Mouse (Mus musculus): Measurements from ENCODE around the gene Sh3gl1. TPM values are rescaled to one million over a fixed set of nuclear protein-coding genes. Genes with fewer than 3 reads are reported as not detected.
"Not testable (repeated sequence)": the region's sequence is repeated elsewhere in the genome, so short reads cannot be mapped to it uniquely, and the experiment has no call there.

Sh3gl1 gene
- polyA plus RNA-seq (2015; fragmentation: Nextera tagmentation; extraction: Ambion mirVana): 194 and 201 TPM in 2 replicates

GRCm38 (mm10) chr17:56036176-56036900, at the start of gene Sh3gl1:
Gene Sh3gl1 (minus strand): TSS chr17:56036635.
- peak within 1 kb of the TSS; percentile 89 for H3K4me3 ChIP-seq (replicated peaks)
- peak within 1 kb of the TSS; percentile 94 for H3K27ac ChIP-seq (replicated peaks)
- H3K27me3 ChIP-seq: no peaks in the 10 kb centered on the region
- H3K36me3 ChIP-seq: peaks cover 24% of the 10 kb centered on the region
- WGBS: under 1% methylated on average over 72 of the region's 74 CpGs
- peak within 1 kb of the TSS; percentile 86 for H3K9ac ChIP-seq
- peak; percentile 89 for ATAC-seq (ENCODE audit: insufficient number of reproducible peaks, low FRiP score, low TSS enrichment, low read depth)
- peak within 1 kb of the TSS; percentile 47 for H3K4me2 ChIP-seq (replicated peaks)
- peaks cover 51% of the 10 kb centered on the region for H3K4me1 ChIP-seq
- no peaks in the 10 kb centered on the region for H3K9me3 ChIP-seq (replicated peaks)

GRCm38 (mm10) chr17:56080781-56081585, 44.5 kb upstream of the Sh3gl1 start:
- ATAC-seq (ENCODE audit: insufficient number of reproducible peaks, low FRiP score, low TSS enrichment, low read depth): peak; percentile 32

GRCm38 (mm10) chr17:56079921-56080320, 43.5 kb upstream of the Sh3gl1 start:
- no peak for ATAC-seq (ENCODE audit: insufficient number of reproducible peaks, low FRiP score, low TSS enrichment, low read depth)
- Histone ChIP-seq H3K27me3 (no peaks in the 10 kb centered on the region), H3K9ac (peak overlapping the region; percentile 83), H3K4me1 (peaks cover 35% of the 10 kb centered on the region), H3K27ac (replicated peaks) (peak overlapping the region; percentile 63), H3K4me2 (replicated peaks) (peak overlapping the region; percentile 92), H3K36me3 (peaks cover 22% of the 10 kb centered on the region), H3K4me3 (replicated peaks) (peak overlapping the region; percentile 92), H3K9me3 (replicated peaks) (no peaks in the 10 kb centered on the region)
- under 1% methylated on average over 11 of the region's 11 CpGs for WGBS

More at GRCm38 (mm10) chr17:56080781-56081585, 44.5 kb upstream of the Sh3gl1 start:
- Histone ChIP-seq H3K9ac (peak overlapping the region; percentile 83), H3K36me3 (peaks cover 23% of the 10 kb centered on the region), H3K27me3 (no peaks in the 10 kb centered on the region), H3K4me3 (replicated peaks) (peak overlapping the region; percentile 92), H3K4me1 (peaks cover 27% of the 10 kb centered on the region), H3K9me3 (replicated peaks) (no peaks in the 10 kb centered on the region), H3K27ac (replicated peaks) (0 out of 2 replicates have a peak overlapping the region, but pooled peaks have one; percentile 28), H3K4me2 (replicated peaks) (peak overlapping the region; percentile 92)
- WGBS: 7% methylated on average over 8 of the region's 8 CpGs

DNA sequence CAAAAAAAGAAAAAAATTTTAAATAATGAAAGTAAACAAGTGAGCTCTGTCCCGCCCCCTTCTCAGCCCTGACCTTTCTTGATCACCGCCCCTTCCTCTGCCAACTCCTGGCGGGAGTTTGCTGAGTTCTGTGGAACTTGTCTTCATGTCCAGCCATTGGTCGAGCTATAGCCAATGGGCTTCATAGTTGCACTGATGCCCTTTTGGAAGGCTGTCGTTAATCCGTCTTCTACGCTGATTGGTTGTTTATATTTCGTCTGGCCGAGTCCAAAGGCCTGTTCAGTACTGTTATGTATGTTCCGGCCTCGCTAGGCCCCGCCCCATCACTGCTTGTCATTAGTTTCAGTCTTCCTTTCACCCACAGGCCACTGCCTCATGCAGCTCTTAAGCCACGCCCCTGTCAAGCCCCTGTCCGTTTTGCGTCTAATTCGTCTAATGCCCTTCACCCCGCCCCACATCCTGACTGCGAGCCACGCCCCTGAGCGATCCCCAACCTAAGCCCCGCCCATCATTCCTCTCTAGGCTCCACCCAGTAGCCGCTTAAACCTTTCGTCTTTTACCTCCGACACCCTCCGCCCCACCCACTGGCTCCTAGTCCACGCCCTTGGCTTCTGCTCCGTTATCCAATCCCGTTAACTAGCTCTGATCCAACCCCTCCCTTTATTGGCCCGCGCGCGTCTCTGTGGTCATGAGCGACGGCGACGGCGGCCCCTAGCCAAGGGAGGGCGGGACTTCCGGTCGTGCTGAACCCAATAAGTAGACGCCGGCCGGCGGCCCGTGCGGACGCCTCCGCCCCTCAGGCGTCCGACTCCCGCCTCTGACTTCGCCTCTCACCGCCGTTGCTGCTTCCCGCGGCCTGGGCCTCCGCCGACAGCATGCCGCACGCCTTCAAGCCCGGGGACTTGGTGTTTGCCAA, 42.7 kb upstream of the Sh3gl1 start, which contains the start of gene Hdgfl2:
TSS of gene Hdgfl2 (plus strand) at position 755 of the 916 bp plus-strand sequence.
- peak within 1 kb of the TSS; percentile 63 for H3K27ac ChIP-seq (replicated peaks)
- H3K4me2 ChIP-seq (replicated peaks): peak within 1 kb of the TSS; percentile 92
- H3K9me3 ChIP-seq (replicated peaks): no peaks in the 10 kb centered on the region
- ATAC-seq (ENCODE audit: insufficient number of reproducible peaks, low FRiP score, low TSS enrichment, low read depth): peak; percentile 93
- no peaks in the 10 kb centered on the region for H3K27me3 ChIP-seq
- under 1% methylated on average over 61 of the region's 61 CpGs for WGBS
- H3K9ac ChIP-seq: peak within 1 kb of the TSS; percentile 83
- H3K4me3 ChIP-seq (replicated peaks): peak within 1 kb of the TSS; percentile 92
- H3K36me3 ChIP-seq: peaks cover 18% of the 10 kb centered on the region
- H3K4me1 ChIP-seq: peaks cover 38% of the 10 kb centered on the region

DNA sequence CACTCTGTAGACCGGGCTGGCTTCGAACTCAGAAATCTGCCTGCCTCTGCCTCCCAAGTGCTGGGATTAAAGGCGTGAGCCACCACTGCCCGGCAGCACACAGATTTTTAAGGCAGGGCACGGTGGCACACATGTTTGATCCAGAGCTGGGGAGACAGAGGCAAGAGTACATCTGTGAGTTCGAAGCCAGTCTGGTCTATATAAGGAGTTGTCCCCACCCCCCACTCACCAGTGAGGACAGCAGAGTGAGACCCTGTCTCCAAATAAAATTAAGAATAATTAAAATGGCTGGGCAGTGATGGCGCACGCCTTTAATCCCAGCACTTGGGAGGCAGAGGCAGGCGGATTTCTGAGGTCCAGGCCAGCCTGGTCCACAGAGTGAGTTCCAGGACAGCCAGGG, 41.9 kb upstream of the Sh3gl1 start:
- peaks cover 13% of the 10 kb centered on the region for H3K36me3 ChIP-seq
- H3K27ac ChIP-seq (replicated peaks): 0 out of 2 replicates have a peak overlapping the region, but pooled peaks have one; percentile 30
- WGBS: 67% methylated on average over 9 of the region's 9 CpGs
- H3K9ac ChIP-seq; H3K9me3 ChIP-seq (replicated peaks); H3K27me3 ChIP-seq; ATAC-seq (ENCODE audit: insufficient number of reproducible peaks, low FRiP score, low TSS enrichment, low read depth): not testable (repeated sequence)
- H3K4me3 ChIP-seq (replicated peaks): peak overlapping the region; percentile 92
- peak overlapping the region; percentile 92 for H3K4me2 ChIP-seq (replicated peaks)
- H3K4me1 ChIP-seq: peaks cover 46% of the 10 kb centered on the region

DNA sequence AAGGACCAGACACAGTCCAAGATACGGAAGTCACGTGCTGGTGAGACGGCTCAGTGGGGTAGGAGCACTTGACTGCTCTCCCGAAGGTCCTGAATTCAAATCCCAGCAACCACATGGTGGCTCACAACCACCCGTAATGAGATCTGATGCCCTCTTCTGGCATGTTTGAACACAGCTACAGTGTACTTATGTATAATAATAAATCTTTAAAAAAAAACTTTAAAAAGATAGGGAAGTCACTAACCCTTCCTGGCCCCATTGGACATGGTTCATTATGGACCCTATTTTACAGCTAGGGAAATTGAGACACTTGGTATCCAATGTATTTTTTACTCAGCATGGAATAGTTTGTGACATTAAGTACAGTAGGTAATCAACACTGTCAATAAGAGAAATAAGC, 41.1 kb upstream of the Sh3gl1 start:
- Histone ChIP-seq H3K36me3 (peaks cover 10% of the 10 kb centered on the region), H3K4me1 (peaks cover 54% of the 10 kb centered on the region), H3K4me3 (replicated peaks) (no peak overlapping the region), H3K27ac (replicated peaks) (no peak overlapping the region), H3K9me3 (replicated peaks) (no peaks in the 10 kb centered on the region), H3K9ac (no peak overlapping the region), H3K27me3 (no peaks in the 10 kb centered on the region), H3K4me2 (replicated peaks) (no peak overlapping the region)
- WGBS: 92% methylated on average over 5 of the region's 5 CpGs
- ATAC-seq (ENCODE audit: insufficient number of reproducible peaks, low FRiP score, low TSS enrichment, low read depth): no peak

DNA sequence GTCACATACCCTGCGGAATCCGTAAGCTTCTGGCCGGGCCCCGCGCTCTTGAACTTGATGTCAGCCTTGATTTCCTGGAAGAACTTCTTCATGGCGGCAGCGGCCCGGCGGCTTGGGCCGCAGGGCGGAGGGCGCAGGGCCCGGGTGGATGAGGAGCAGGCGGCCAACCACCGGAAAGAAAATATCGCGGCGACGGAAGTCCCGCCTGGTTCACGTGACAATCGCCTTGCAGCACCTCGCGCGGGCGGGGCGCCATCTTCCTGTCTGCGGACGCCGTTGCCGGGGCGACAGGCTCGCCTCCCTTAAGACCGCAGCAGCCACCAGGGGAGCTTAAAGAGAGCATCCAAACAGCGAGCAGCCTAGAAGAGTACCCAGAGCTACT, 38.4 kb upstream of the Sh3gl1 start, which contains the start of gene Ubxn6:
TSS of gene Ubxn6 (minus strand) at position 202 of the 382 bp plus-strand sequence.
- peak within 1 kb of the TSS; percentile 75 for H3K9ac ChIP-seq
- H3K4me2 ChIP-seq (replicated peaks): peak within 1 kb of the TSS; percentile 68
- H3K27me3 ChIP-seq: no peaks in the 10 kb centered on the region
- H3K36me3 ChIP-seq: peaks cover 31% of the 10 kb centered on the region
- ATAC-seq (ENCODE audit: insufficient number of reproducible peaks, low FRiP score, low TSS enrichment, low read depth): peak; percentile 49
- no peaks in the 10 kb centered on the region for H3K9me3 ChIP-seq (replicated peaks)
- H3K4me3 ChIP-seq (replicated peaks): peak within 1 kb of the TSS; percentile 82
- WGBS: under 1% methylated on average over 35 of the region's 35 CpGs
- H3K4me1 ChIP-seq: peaks cover 28% of the 10 kb centered on the region
- peak within 1 kb of the TSS; percentile 97 for H3K27ac ChIP-seq (replicated peaks)

DNA sequence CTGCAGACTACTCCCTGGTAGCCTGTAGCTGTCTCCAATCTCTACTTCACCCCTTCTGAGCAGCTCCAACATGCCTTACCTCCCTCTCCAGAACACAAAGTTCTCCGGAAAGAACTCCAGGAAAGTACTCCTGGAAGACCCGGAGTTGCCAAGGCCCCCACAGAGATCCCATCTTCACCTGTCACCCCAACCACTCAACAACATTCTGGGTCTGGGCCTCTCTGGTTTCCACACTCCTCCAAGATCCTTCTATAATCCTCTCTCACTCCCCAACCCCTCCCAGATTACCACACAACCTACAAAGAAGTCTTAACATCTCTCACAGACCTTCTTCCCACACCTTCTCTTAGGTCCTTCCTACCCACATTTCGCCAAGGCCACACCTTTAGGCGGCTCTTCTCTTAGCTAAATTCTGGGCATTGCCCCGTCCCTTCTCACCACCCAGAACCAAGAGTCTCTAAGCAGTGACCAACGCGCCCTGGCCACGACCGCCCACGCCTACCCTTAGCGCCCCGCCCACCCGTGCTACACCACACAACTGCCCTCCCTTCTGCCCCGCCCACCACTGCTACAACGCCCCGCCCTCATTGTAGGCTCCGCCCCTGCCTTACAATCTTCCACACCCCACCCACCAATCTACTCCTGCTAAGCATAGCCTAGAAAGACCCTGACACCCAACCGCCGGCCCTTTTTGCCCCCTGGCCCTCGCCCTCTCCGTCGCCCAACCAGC, 37.8 kb upstream of the Sh3gl1 start:
- Histone ChIP-seq H3K36me3 (peaks cover 36% of the 10 kb centered on the region), H3K9ac (peak overlapping the region; percentile 75), H3K4me3 (replicated peaks) (peak overlapping the region; percentile 82), H3K9me3 (replicated peaks) (no peaks in the 10 kb centered on the region), H3K4me2 (replicated peaks) (peak overlapping the region; percentile 68), H3K4me1 (peaks cover 28% of the 10 kb centered on the region), H3K27me3 (no peaks in the 10 kb centered on the region), H3K27ac (replicated peaks) (peak overlapping the region; percentile 97)
- 7% methylated on average over 22 of the region's 22 CpGs for WGBS
- peak; percentile 21 for ATAC-seq (ENCODE audit: insufficient number of reproducible peaks, low FRiP score, low TSS enrichment, low read depth)

DNA sequence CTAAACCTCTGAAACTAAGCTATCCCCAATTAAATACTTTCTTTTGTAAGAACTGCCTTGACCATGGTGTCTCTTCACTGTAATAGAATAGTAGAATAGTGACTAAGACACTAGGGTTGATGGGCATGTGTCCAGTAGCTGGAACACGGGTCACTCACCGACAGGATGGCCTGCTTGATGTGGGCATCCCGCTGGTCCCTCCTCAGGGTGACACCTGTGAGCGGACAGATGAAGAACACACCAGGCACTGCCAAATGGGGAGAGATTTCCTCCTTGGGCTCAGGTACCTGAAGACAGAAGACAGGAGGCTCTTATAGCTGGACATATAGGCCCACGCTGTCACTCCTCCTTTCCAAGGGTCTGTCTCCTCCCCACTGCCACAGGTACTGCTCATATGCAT, 35.8 kb upstream of the Sh3gl1 start:
- no peak overlapping the region for H3K4me2 ChIP-seq (replicated peaks)
- no peaks in the 10 kb centered on the region for H3K27me3 ChIP-seq
- H3K27ac ChIP-seq (replicated peaks): no peak overlapping the region
- H3K36me3 ChIP-seq: peaks cover 56% of the 10 kb centered on the region
- 89% methylated on average over 5 of the region's 5 CpGs for WGBS
- H3K9me3 ChIP-seq (replicated peaks): no peaks in the 10 kb centered on the region
- H3K9ac ChIP-seq: no peak overlapping the region
- H3K4me1 ChIP-seq: peaks cover 28% of the 10 kb centered on the region
- no peak for ATAC-seq (ENCODE audit: insufficient number of reproducible peaks, low FRiP score, low TSS enrichment, low read depth)
- no peak overlapping the region for H3K4me3 ChIP-seq (replicated peaks)

- peaks cover 28% of the 10 kb centered on the region for H3K4me1 ChIP-seq
- H3K4me2 ChIP-seq (replicated peaks): no peak overlapping the region
- H3K27ac ChIP-seq (replicated peaks): no peak overlapping the region
- no peaks in the 10 kb centered on the region for H3K27me3 ChIP-seq
- H3K9me3 ChIP-seq (replicated peaks): no peaks in the 10 kb centered on the region
- H3K4me3 ChIP-seq (replicated peaks): no peak overlapping the region
- H3K9ac ChIP-seq: no peak overlapping the region
- H3K36me3 ChIP-seq: peaks cover 66% of the 10 kb centered on the region
- ATAC-seq (ENCODE audit: insufficient number of reproducible peaks, low FRiP score, low TSS enrichment, low read depth): no peak
Observed at GRCm38 (mm10) chr17:56071126-56071525, 34.7 kb upstream of the Sh3gl1 start.
